Mouse (Mus musculus) myocyte (in vitro differentiated cells): ENCODE measurements at regions not wholly inside any gene's neighbourhood (a gene's known extent, or its start where the extent isn't known, plus 50 kb on each side); places are given as distances from the start of the nearest gene placed in this dataset.

ENCODE experiments used
- E2F4 ChIP-seq: IDR thresholded peaks from one replicate; pipeline ENCODE4 v1.6.1; 2011; ENCODE audit warnings: mild to moderate bottlenecking, control low read depth, moderate library complexity; ENCODE audit not compliant: insufficient read depth
- POLR2A ChIP-seq: IDR thresholded peaks from one replicate; pipeline ENCODE4 v1.6.1; 2011; ENCODE audit warnings: low read depth, mild to moderate bottlenecking, control low read depth, moderate library complexity; ENCODE audit not compliant: insufficient read length

- TF ChIP-seq E2F4 (no peak), POLR2A (no peak)
Measured at GRCm38 (mm10) chr7:115131970-115132551, 388.6 kb downstream of the Insc start.
